Mouse (Mus musculus) neural tube, embryonic 12.5 days (tissue): Measurements from ENCODE around the gene Pdgfd. TPM values are rescaled to one million over a fixed set of nuclear protein-coding genes. Genes with fewer than 3 reads are reported as not detected.

Experiments used
- ATAC-seq: fragments of 200-750 bp; cut with Nextera tagmentation; 2 replicates; pipeline ENCODE4 v1.8.0; 2017; ENCODE audit warnings: low read depth, mild to moderate bottlenecking, moderate TSS enrichment, moderate library complexity; ENCODE audit not compliant: low FRiP score
- H3K27ac ChIP-seq: fragments of 300-500 bp; sonication (generic); 2 replicates; pipeline ENCODE4 v1.5.1; 2016
- H3K27me3 ChIP-seq: fragments of 300-500 bp; sonication (generic); replicated peaks from 2 replicates; pipeline ENCODE4 v1.6.1; 2016; ENCODE audit warnings: mild to moderate bottlenecking
- H3K36me3 ChIP-seq: fragments of 300-500 bp; sonication (generic); 2 replicates; pipeline ENCODE4 v1.6.1; 2016; ENCODE audit warnings: mild to moderate bottlenecking
- H3K4me1 ChIP-seq: fragments of 300-500 bp; sonication (generic); 2 replicates; pipeline ENCODE4 v1.6.1; 2016
- H3K4me2 ChIP-seq: fragments of 300-500 bp; sonication (generic); replicated peaks from 2 replicates; pipeline ENCODE4 v1.6.1; 2016; ENCODE audit warnings: mild to moderate bottlenecking
- H3K4me3 ChIP-seq: fragments of 300-500 bp; sonication (generic); 2 replicates; pipeline ENCODE4 v1.5.1; 2016
- H3K9ac ChIP-seq: fragments of 300-500 bp; sonication (generic); 2 replicates; pipeline ENCODE4 v1.6.1; 2016; ENCODE audit warnings: mild to moderate bottlenecking
- H3K9me3 ChIP-seq: fragments of 300-500 bp; sonication (generic); 2 replicates; pipeline ENCODE4 v1.6.1; 2016; ENCODE audit warnings: mild to moderate bottlenecking
- WGBS: fragments of 180-500 bp; shearing (Covaris S2); methylation state at CpG from one replicate; pipeline ENCODE4 v1.1.7; 2016; 5-methylcytosine and 5-hydroxymethylcytosine counted together
- polyA plus RNA-seq: library from polyadenylated mRNA; unstranded; fragments of >200 nt; fragmentation: Nextera tagmentation; extraction: Ambion mirVana; gene quantifications from 2 replicates; pipeline ENCODE4 v1.2.1, GENCODE M21; 2016

The Pdgfd gene
- polyA plus RNA-seq, 1 experiment from 2014 or later: 2.6 TPM

GRCm38 (mm10) chr9:6401764-6402163 lies 233.4 kb downstream of the Pdgfd start:
- H3K4me1 ChIP-seq: no peaks in the 10 kb centered on the region
- H3K4me3 ChIP-seq: no peak overlapping the region
- H3K9me3 ChIP-seq: no peaks in the 10 kb centered on the region
- no peak overlapping the region for H3K9ac ChIP-seq
- H3K27ac ChIP-seq: no peak overlapping the region
- no peaks in the 10 kb centered on the region for H3K27me3 ChIP-seq
- no peaks in the 10 kb centered on the region for H3K36me3 ChIP-seq
- no peak overlapping the region for H3K4me2 ChIP-seq
- WGBS: 72% methylated on average over 1 of the region's 1 CpGs
- ATAC-seq: no peak

- H3K4me2 ChIP-seq: no peak overlapping the region
- ATAC-seq: no peak
- H3K27me3 ChIP-seq: no peaks in the 10 kb centered on the region
- no peaks in the 10 kb centered on the region for H3K4me1 ChIP-seq
- 74% methylated on average over 3 of the region's 3 CpGs for WGBS
- H3K9me3 ChIP-seq: no peaks in the 10 kb centered on the region
- H3K9ac ChIP-seq: no peak overlapping the region
- no peaks in the 10 kb centered on the region for H3K36me3 ChIP-seq
- no peak overlapping the region for H3K4me3 ChIP-seq
- H3K27ac ChIP-seq: no peak overlapping the region
Measured at GRCm38 (mm10) chr9:6406535-6406934, 238.2 kb downstream of the Pdgfd start.

DNA sequence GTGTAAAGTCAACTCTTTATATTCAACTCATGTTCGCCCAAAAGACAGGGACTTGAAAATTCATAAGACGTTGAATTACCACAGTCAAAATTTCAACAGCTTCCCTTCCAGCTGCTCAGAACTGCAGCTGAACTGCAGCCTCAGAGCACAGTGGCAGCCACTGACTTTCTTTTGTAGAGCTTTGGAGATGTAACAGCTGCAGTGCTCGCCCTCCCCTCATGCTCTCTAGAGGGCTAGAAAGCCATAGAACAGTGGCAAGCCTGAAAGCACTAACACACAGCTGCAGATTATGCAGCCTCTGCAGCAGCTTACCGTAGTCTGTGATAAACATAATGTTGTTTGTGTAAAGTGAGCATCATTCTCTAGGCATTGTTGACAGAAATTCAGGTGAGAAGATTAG lies 239.6 kb downstream of the Pdgfd start:
- 63% methylated on average over 4 of the region's 4 CpGs for WGBS
- H3K9me3 ChIP-seq: no peaks in the 10 kb centered on the region
- no peak overlapping the region for H3K4me3 ChIP-seq
- no peak for ATAC-seq
- H3K36me3 ChIP-seq: no peaks in the 10 kb centered on the region
- no peak overlapping the region for H3K9ac ChIP-seq
- no peaks in the 10 kb centered on the region for H3K27me3 ChIP-seq
- H3K4me2 ChIP-seq: no peak overlapping the region
- H3K4me1 ChIP-seq: no peaks in the 10 kb centered on the region
- no peak overlapping the region for H3K27ac ChIP-seq

DNA sequence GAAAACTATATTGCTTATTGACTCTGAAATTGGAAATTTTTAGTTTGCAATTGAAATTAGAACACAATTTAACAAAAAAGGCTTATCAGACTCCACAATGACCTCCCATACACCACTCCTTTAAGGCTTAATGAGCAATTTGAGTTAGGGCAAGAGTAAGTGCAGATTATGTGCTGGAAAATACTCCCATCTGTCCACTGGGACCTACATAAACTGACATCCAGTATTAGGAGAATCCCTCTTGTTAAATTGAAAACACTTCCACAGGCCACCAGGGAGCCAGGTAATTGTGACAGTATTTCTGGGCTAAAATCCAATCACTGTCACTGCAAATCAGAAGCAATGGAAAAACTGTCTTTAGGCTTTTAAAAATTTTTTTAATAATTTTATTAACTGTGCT lies 256.2 kb downstream of the Pdgfd start:
- Histone ChIP-seq H3K4me1 (no peaks in the 10 kb centered on the region), H3K36me3 (no peaks in the 10 kb centered on the region), H3K9me3 (no peaks in the 10 kb centered on the region), H3K27ac (no peak overlapping the region), H3K27me3 (no peaks in the 10 kb centered on the region), H3K9ac (no peak overlapping the region), H3K4me3 (no peak overlapping the region), H3K4me2 (no peak overlapping the region)
- ATAC-seq: no peak

Other genes starting within 250 kb of the Pdgfd start
- 0.03 and 0.04 TPM in 2 replicates for gene Ddi1, start 101.3 kb downstream of the Pdgfd start, polyA plus RNA-seq